Mouse (Mus musculus) spleen, postnatal 10 days (tissue): ENCODE measurements at regions not wholly inside any gene's neighbourhood (a gene's known extent, or its start where the extent isn't known, plus 50 kb on each side); places are given as distances from the start of the nearest gene placed in this dataset.
A peak's percentile ranks its signal among the peaks of the same experiment; 100 is the strongest.

Source experiments
- DNase-seq, 2 experiments: peaks; one replicate each; pipeline ENCODE4 v3.0.0; 2021 to 2022; ENCODE audit warnings: low spot score in 2 of 2

GRCm38 (mm10) chr11:71670111-71671050 lies 79.3 kb upstream of the Wscd1 start:
- no peak for DNase-seq

GRCm38 (mm10) chr11:71672171-71673050 lies 77.3 kb upstream of the Wscd1 start:
- DNase-seq: no peak

GRCm38 (mm10) chr11:71674319-71674718 lies 75.4 kb upstream of the Wscd1 start:
- DNase-seq: peak; percentile 14 to 62

GRCm38 (mm10) chr11:71675714-71676313 lies 73.9 kb upstream of the Wscd1 start:
- no peak for DNase-seq

- DNase-seq: no peak
Measured at GRCm38 (mm10) chr11:71697017-71697416, 52.7 kb upstream of the Wscd1 start.

GRCm38 (mm10) chr11:71698836-71699235 lies 50.9 kb upstream of the Wscd1 start:
- no peak for DNase-seq
